In genomic region chr2:167941320-167941719, GRCm38 (mm10) we compare ENCODE assay signal across 12 mouse cellular contexts. TPM values are rescaled to one million over a fixed set of nuclear protein-coding genes. Genes with fewer than 3 reads are reported as not detected.
DNase-seq lines count a peak whose midpoint lies in the region; ATAC-seq and TF ChIP-seq lines count a peak whose summit lies in the region.
"Had no signal": no experiment of that assay in that cellular context is flagged by ENCODE, and none has a peak within 500 bp of the region (broad histone marks: within the 10 kb centered on the region; RNA-seq: fewer than 3 reads in every experiment).

No protein-coding gene starts in this region.

- H3K4me1 ChIP-seq in forebrain, embryonic 14.5 days (ENCODE audit: control insufficient read depth, insufficient read depth, low read length), result peaks cover 41% of the 10 kb centered on the region
- peaks cover 69% of the 10 kb centered on the region for H3K4me1 ChIP-seq in forebrain, embryonic 10.5 days
- H3K4me1 ChIP-seq in liver, embryonic 14.5 days (replicated peaks; ENCODE audit: control insufficient read depth in 2 of 2, insufficient read depth in 2 of 2, low read length in 1 of 2), result peaks cover 0 to 53% of the 10 kb centered on the region in 2 experiments; a peak in 3 of 4 replicates
- peaks cover 62% of the 10 kb centered on the region for H3K4me1 ChIP-seq in liver, postnatal 0 days (ENCODE audit: insufficient read depth)
- H3K4me1 ChIP-seq in forebrain, embryonic 15.5 days, result peaks cover 82% of the 10 kb centered on the region
- peaks cover 60% of the 10 kb centered on the region for H3K4me1 ChIP-seq in midbrain, embryonic 16.5 days (ENCODE audit: control insufficient read depth, insufficient read depth, low read length)

- H3K27me3 ChIP-seq in forebrain, embryonic 14.5 days (replicated peaks; ENCODE audit: control insufficient read depth, insufficient read depth, low read length), result no peaks in the 10 kb centered on the region
- H3K27me3 ChIP-seq in forebrain, embryonic 10.5 days (ENCODE audit: poor library complexity, severe bottlenecking), result no peaks in the 10 kb centered on the region
- no peaks in the 10 kb centered on the region for H3K27me3 ChIP-seq in liver, embryonic 14.5 days (ENCODE audit: control insufficient read depth, insufficient read depth, low read length)
- no peaks in the 10 kb centered on the region for H3K27me3 ChIP-seq in liver, postnatal 0 days (ENCODE audit: insufficient read depth, low read length)
- H3K27me3 ChIP-seq in forebrain, embryonic 15.5 days, result no peaks in the 10 kb centered on the region
- no peaks in the 10 kb centered on the region for H3K27me3 ChIP-seq in midbrain, embryonic 16.5 days (ENCODE audit: control insufficient read depth, insufficient read depth, low read depth, low read length)

- TF ChIP-seq CTCF in liver, embryonic 14.5 days (IDR thresholded peaks at IDR 0.05; ENCODE audit: low read depth), result 0 out of 2 replicates have a peak, but pooled peaks have one; percentile 3
- TF ChIP-seq CTCF in liver, postnatal 0 days (IDR thresholded peaks at IDR 0.05; ENCODE audit: low read depth), result no peak

- H3K36me3 ChIP-seq in forebrain, embryonic 14.5 days (ENCODE audit: control insufficient read depth, insufficient read depth, low read length), result peaks cover 10% of the 10 kb centered on the region; the same call in 1 of the 2 replicates
- 0 out of 2 replicates have a peak, but pooled peaks cover 3% of the 10 kb centered on the region for H3K36me3 ChIP-seq in forebrain, embryonic 10.5 days (replicated peaks)
- no peaks in the 10 kb centered on the region for H3K36me3 ChIP-seq in liver, embryonic 14.5 days (replicated peaks; ENCODE audit: control insufficient read depth, insufficient read depth, low read depth)
- no peaks in the 10 kb centered on the region for H3K36me3 ChIP-seq in liver, postnatal 0 days (replicated peaks; ENCODE audit: insufficient read depth, low read length)
- H3K36me3 ChIP-seq in forebrain, embryonic 15.5 days, result no peaks in the 10 kb centered on the region
- H3K36me3 ChIP-seq in midbrain, embryonic 16.5 days (ENCODE audit: control insufficient read depth, insufficient read depth, low read length), result no peaks in the 10 kb centered on the region

- no peaks in the 10 kb centered on the region for H3K9me3 ChIP-seq in forebrain, embryonic 14.5 days (replicated peaks; ENCODE audit: control insufficient read depth, low read length)
- no peaks in the 10 kb centered on the region for H3K9me3 ChIP-seq in forebrain, embryonic 10.5 days
- no peaks in the 10 kb centered on the region for H3K9me3 ChIP-seq in liver, embryonic 14.5 days (ENCODE audit: control insufficient read depth, low read length)
- H3K9me3 ChIP-seq in liver, postnatal 0 days (ENCODE audit: low read length), result no peaks in the 10 kb centered on the region
- H3K9me3 ChIP-seq in forebrain, embryonic 15.5 days, result no peaks in the 10 kb centered on the region
- no peaks in the 10 kb centered on the region for H3K9me3 ChIP-seq in midbrain, embryonic 16.5 days (replicated peaks; ENCODE audit: control insufficient read depth, low read length, poor library complexity, severe bottlenecking)
- H3K9me3 ChIP-seq: limb, embryonic 10.5 days had no signal

- H3K27ac ChIP-seq in forebrain, embryonic 14.5 days (ENCODE audit: low read depth, low read length), result peak overlapping the region; percentile 74; the same call in 1 of the 2 replicates
- H3K27ac ChIP-seq in forebrain, embryonic 10.5 days, result no peak overlapping the region
- H3K27ac ChIP-seq in liver, embryonic 14.5 days, result no peak overlapping the region
- no peak overlapping the region for H3K27ac ChIP-seq in liver, postnatal 0 days (ENCODE audit: low read depth)
- peak overlapping the region; percentile 82 for H3K27ac ChIP-seq in forebrain, embryonic 15.5 days (replicated peaks)
- H3K27ac ChIP-seq in midbrain, embryonic 16.5 days (ENCODE audit: low read length), result no peak overlapping the region; the same call in 1 of the 2 replicates
- H3K27ac ChIP-seq: limb, embryonic 10.5 days had no signal

- no peak for DNase-seq in forebrain, embryonic 14.5 days (ENCODE audit: low spot score)
- no peak for DNase-seq in forebrain, embryonic 10.5 days (ENCODE audit: extremely low spot score, low spot score)
- no peak for DNase-seq in liver, embryonic 14.5 days (ENCODE audit: low read depth in 3 of 3, low spot score in 3 of 3)
- DNase-seq in liver, postnatal 0 days, result no peak
- no peak for DNase-seq in right cerebral cortex, postnatal 10 days (ENCODE audit: low spot score in 2 of 2)
- no peak for DNase-seq in right cerebral cortex, postnatal 36 days (ENCODE audit: low spot score in 2 of 2)
- DNase-seq: embryo, embryonic 11 days; kidney, postnatal 4 days; lung, postnatal 10 days had no signal

- no peak overlapping the region for H3K4me2 ChIP-seq in forebrain, embryonic 14.5 days (ENCODE audit: low read length)
- no peak overlapping the region for H3K4me2 ChIP-seq in liver, embryonic 14.5 days (ENCODE audit: low read depth)
- no peak overlapping the region for H3K4me2 ChIP-seq in liver, postnatal 0 days (ENCODE audit: low read depth, low read length)
- no peak overlapping the region for H3K4me2 ChIP-seq in forebrain, embryonic 15.5 days (replicated peaks)
- no peak overlapping the region for H3K4me2 ChIP-seq in midbrain, embryonic 16.5 days (ENCODE audit: low read length)

- 40% methylated on average over 4 of the region's 4 CpGs for WGBS in forebrain, embryonic 14.5 days
- 54% methylated on average over 4 of the region's 4 CpGs for WGBS in forebrain, embryonic 10.5 days
- 73% methylated on average over 4 of the region's 4 CpGs for WGBS in liver, embryonic 14.5 days (ENCODE audit: insufficient replicate concordance)
- WGBS in liver, postnatal 0 days (ENCODE audit: insufficient replicate concordance), result 77% methylated on average over 4 of the region's 4 CpGs
- WGBS in forebrain, embryonic 15.5 days, result 42% methylated on average over 4 of the region's 4 CpGs
- 39% methylated on average over 4 of the region's 4 CpGs for WGBS in midbrain, embryonic 16.5 days

- no peak for TF ChIP-seq EP300 in liver, embryonic 14.5 days (IDR thresholded peaks at IDR 0.05; ENCODE audit: low read depth)
- no peak for TF ChIP-seq EP300 in liver, postnatal 0 days (IDR thresholded peaks at IDR 0.05; ENCODE audit: low read depth)

- H3K9ac ChIP-seq in forebrain, embryonic 14.5 days (ENCODE audit: low read length), result peak overlapping the region; percentile 33; the same call in 1 of the 2 replicates
- H3K9ac ChIP-seq in liver, embryonic 14.5 days (replicated peaks), result no peak overlapping the region
- no peak overlapping the region for H3K9ac ChIP-seq in liver, postnatal 0 days (replicated peaks)
- no peak overlapping the region; the same call in 1 of the 2 replicates for H3K9ac ChIP-seq in forebrain, embryonic 15.5 days (replicated peaks)
- peak overlapping the region; percentile 26; the same call in 1 of the 2 replicates for H3K9ac ChIP-seq in midbrain, embryonic 16.5 days (ENCODE audit: low read depth, low read length)

- ATAC-seq in forebrain, embryonic 14.5 days, result no peak
- no peak for ATAC-seq in liver, embryonic 14.5 days (ENCODE audit: insufficient read depth)
- no peak for ATAC-seq in liver, postnatal 0 days
- ATAC-seq in forebrain, embryonic 15.5 days (replicated peaks), result no peak
- no peak for ATAC-seq in midbrain, embryonic 16.5 days

- no peak overlapping the region for H3K4me3 ChIP-seq in forebrain, embryonic 14.5 days (ENCODE audit: low read depth, low read length)
- no peak overlapping the region for H3K4me3 ChIP-seq in forebrain, embryonic 10.5 days
- no peak overlapping the region for H3K4me3 ChIP-seq in liver, embryonic 14.5 days (ENCODE audit: insufficient read depth in 1 of 2, low read depth in 2 of 2, low read length in 2 of 2)
- no peak overlapping the region for H3K4me3 ChIP-seq in liver, postnatal 0 days (ENCODE audit: low read depth, low read length)
- H3K4me3 ChIP-seq in forebrain, embryonic 15.5 days, result no peak overlapping the region
- H3K4me3 ChIP-seq in midbrain, embryonic 16.5 days (ENCODE audit: low read depth, low read length), result no peak overlapping the region
- H3K4me3 ChIP-seq: limb, embryonic 10.5 days had no signal

RNA-seq across cellular contexts. Expression of gene Ptpn1, which starts 9.5 kb away (rescaled TPM):
- polyA plus RNA-seq in forebrain, embryonic 14.5 days (2014; fragmentation: Nextera tagmentation; extraction: Ambion mirVana), result 65.1 and 79.2 TPM in 2 replicates
- polyA plus RNA-seq in forebrain, embryonic 10.5 days (2016; fragmentation: Nextera tagmentation; extraction: Ambion mirVana), result 66.0 and 66.4 TPM in 2 replicates
- polyA plus RNA-seq in liver, embryonic 14.5 days (2012; rRNA removed), result 8.6 and 10.0 TPM in 2 replicates
- polyA plus RNA-seq in liver, embryonic 14.5 days (2014; fragmentation: Nextera tagmentation; extraction: Ambion mirVana), result 24.3 and 26.3 TPM in 2 replicates
- polyA plus RNA-seq in liver, postnatal 0 days (2015; fragmentation: Nextera tagmentation; extraction: Ambion mirVana), result 31.4 and 32.4 TPM in 2 replicates
- 95.0 and 105 TPM in 2 replicates for polyA plus RNA-seq in forebrain, embryonic 15.5 days (2015; fragmentation: Nextera tagmentation; extraction: Ambion mirVana)
- 79.8 and 86.0 TPM in 2 replicates for polyA plus RNA-seq in midbrain, embryonic 16.5 days (2015; fragmentation: Nextera tagmentation; extraction: Ambion mirVana)

Comparison
In these comparisons a context has a peak if more than half of its experiments do, and no peak if none do; other contexts are left out.
1. H3K27ac ChIP-seq: peak in forebrain, embryonic 14.5 days (single experiment) and forebrain, embryonic 15.5 days (single experiment); none in forebrain, embryonic 10.5 days (single experiment), liver, embryonic 14.5 days (single experiment), liver, postnatal 0 days (single experiment) and midbrain, embryonic 16.5 days (single experiment).
2. H3K9ac ChIP-seq: peak in forebrain, embryonic 14.5 days (single experiment) and midbrain, embryonic 16.5 days (single experiment); none in liver, embryonic 14.5 days (single experiment), liver, postnatal 0 days (single experiment) and forebrain, embryonic 15.5 days (single experiment).